Mouse (Mus musculus) heart, postnatal 25 days (tissue): ENCODE results near the gene Tyrobp. TPM values are rescaled to one million over a fixed set of nuclear protein-coding genes. Genes with fewer than 3 reads are reported as not detected.

Experiments
- DNase-seq: peaks from one replicate; pipeline ENCODE4 v3.0.0; 2022; ENCODE audit warnings: low spot score
- intact Hi-C: fragments of 180-260 bp; cut with DNase I; formaldehyde crosslinking; loops from one replicate; pipeline ENCODE4 v1.15.1; 2025
- total RNA-seq, 2 experiments: library from RNA; stranded (reverse); gene quantifications; 2 replicates each; pipeline ENCODE4 v1.2.3; 2021

Gene Tyrobp
- 10 to 100 TPM; 17.7 to 18.4 TPM for total RNA-seq

GRCm38 (mm10) chr7:30413596-30413995 is at the start of gene Tyrobp:
Gene Tyrobp (plus strand): TSS chr7:30413760.
- intact Hi-C loops = no loop called here
- DNase-seq = peak; percentile 26

GRCm38 (mm10) chr7:30367466-30367865 is 46.1 kb upstream of the Tyrobp start:
- intact Hi-C loops = no loop called here

GRCm38 (mm10) chr7:30373501-30373962 is 40.0 kb upstream of the Tyrobp start:
- intact Hi-C loops = loop anchor here (1.0 to 10.0 kb wide), 4 partner anchors 59 to 251 kb away; partner anchors contain the start of genes Cox6b1 and Prodh2
- peak; percentile 85 for DNase-seq

More at GRCm38 (mm10) chr7:30367466-30367865, 46.1 kb upstream of the Tyrobp start:
- no peak for DNase-seq

GRCm38 (mm10) chr7:30380061-30380460 is 33.5 kb upstream of the Tyrobp start:
- intact Hi-C loops = no loop called here
- no peak for DNase-seq

- DNase-seq = no peak
- intact Hi-C loops = no loop called here
Observed at GRCm38 (mm10) chr7:30384106-30384505, 29.5 kb upstream of the Tyrobp start.

GRCm38 (mm10) chr7:30392746-30393520 is 20.6 kb upstream of the Tyrobp start:
- intact Hi-C loops = no loop called here
- DNase-seq = no peak

GRCm38 (mm10) chr7:30393631-30394030 is 19.9 kb upstream of the Tyrobp start:
- intact Hi-C loops = no loop called here
- no peak for DNase-seq

- intact Hi-C loops = no loop called here
- no peak for DNase-seq
Observed at GRCm38 (mm10) chr7:30394379-30394778, 19.2 kb upstream of the Tyrobp start.

GRCm38 (mm10) chr7:30394871-30395270 is 18.7 kb upstream of the Tyrobp start:
- intact Hi-C loops = no loop called here
- DNase-seq = no peak

- DNase-seq = no peak
- intact Hi-C loops = no loop called here
Observed at GRCm38 (mm10) chr7:30399671-30400070, 13.9 kb upstream of the Tyrobp start.

- intact Hi-C loops = no loop called here
- DNase-seq = no peak
Observed at GRCm38 (mm10) chr7:30402343-30402742, 11.2 kb upstream of the Tyrobp start.

- intact Hi-C loops = no loop called here
- no peak for DNase-seq
Observed at GRCm38 (mm10) chr7:30408639-30409038, 4.9 kb upstream of the Tyrobp start.

- no peak for DNase-seq
- intact Hi-C loops = no loop called here
Observed at GRCm38 (mm10) chr7:30409789-30410188, 3.8 kb upstream of the Tyrobp start.

- no peak for DNase-seq
- intact Hi-C loops = no loop called here
Observed at GRCm38 (mm10) chr7:30411023-30411422, 2.5 kb upstream of the Tyrobp start.

- DNase-seq = no peak
Observed at GRCm38 (mm10) chr7:30412735-30413147, 819 bp upstream of the Tyrobp start.

GRCm38 (mm10) chr7:30417856-30418255 is 4.3 kb downstream of the Tyrobp start:
- intact Hi-C loops = no loop called here
- DNase-seq = no peak

More at GRCm38 (mm10) chr7:30412735-30413147, 819 bp upstream of the Tyrobp start:
- intact Hi-C loops = no loop called here

GRCm38 (mm10) chr7:30419561-30420499 is 6.3 kb downstream of the Tyrobp start, which contains the start of gene Hcst:
Gene Hcst (minus strand): TSS chr7:30419854.
- DNase-seq = no peak
- intact Hi-C loops = no loop called here

- intact Hi-C loops = no loop called here
- no peak for DNase-seq
Observed at GRCm38 (mm10) chr7:30420673-30421072, 7.1 kb downstream of the Tyrobp start.

GRCm38 (mm10) chr7:30421175-30421889 is 7.8 kb downstream of the Tyrobp start, which contains the start of gene Nfkbid:
Gene Nfkbid (plus strand): TSS chr7:30421732.
- intact Hi-C loops = no loop called here

More at GRCm38 (mm10) chr7:30421175-30421889, 7.8 kb downstream of the Tyrobp start, which contains the start of gene Nfkbid:
- DNase-seq = peak; percentile 30
